Comparison of ENCODE assay signal across 7 mouse cellular contexts in genomic region chr10:12867733-12868188, GRCm38 (mm10). TPM values are rescaled to one million over a fixed set of nuclear protein-coding genes. Genes with fewer than 3 reads are reported as not detected.
A peak's percentile ranks its signal among the peaks of the same experiment; 100 is the strongest.
DNase-seq lines count a peak whose midpoint lies in the region; ATAC-seq lines count a peak whose summit lies in the region.

No protein-coding gene starts in this region.

- peaks cover 37% of the 10 kb centered on the region for H3K4me1 ChIP-seq in megakaryocyte, embryonic 14.5 days
- H3K4me1 ChIP-seq in forebrain, embryonic 11.5 days (replicated peaks; ENCODE audit: control insufficient read depth, insufficient read depth, low read length) = no peaks in the 10 kb centered on the region; the same call in 1 of the 2 replicates
- peaks cover 12% of the 10 kb centered on the region for H3K4me1 ChIP-seq in limb, embryonic 12.5 days (replicated peaks)
- H3K4me1 ChIP-seq in stomach, embryonic 16.5 days (ENCODE audit: control insufficient read depth, insufficient read depth, low read length) = peaks cover 13% of the 10 kb centered on the region

- H3K9me3 ChIP-seq in megakaryocyte, embryonic 14.5 days = no peaks in the 10 kb centered on the region
- no peaks in the 10 kb centered on the region for H3K9me3 ChIP-seq in forebrain, embryonic 11.5 days (ENCODE audit: control insufficient read depth, low read length)
- no peaks in the 10 kb centered on the region for H3K9me3 ChIP-seq in limb, embryonic 12.5 days
- no peaks in the 10 kb centered on the region for H3K9me3 ChIP-seq in stomach, embryonic 16.5 days (replicated peaks; ENCODE audit: control insufficient read depth, low read length)

- peaks cover 22% of the 10 kb centered on the region for H3K36me3 ChIP-seq in megakaryocyte, embryonic 14.5 days (replicated peaks; ENCODE audit: low read length)
- no peaks in the 10 kb centered on the region for H3K36me3 ChIP-seq in forebrain, embryonic 11.5 days (ENCODE audit: control insufficient read depth, insufficient read depth, low read length)
- H3K36me3 ChIP-seq in limb, embryonic 12.5 days = no peaks in the 10 kb centered on the region
- no peaks in the 10 kb centered on the region for H3K36me3 ChIP-seq in stomach, embryonic 16.5 days (ENCODE audit: control insufficient read depth, insufficient read depth, low read length)

- H3K9ac ChIP-seq in forebrain, embryonic 11.5 days (ENCODE audit: low read length) = peak overlapping the region; percentile 87
- peak overlapping the region; percentile 85 for H3K9ac ChIP-seq in limb, embryonic 12.5 days (replicated peaks)
- peak overlapping the region; percentile 97 for H3K9ac ChIP-seq in stomach, embryonic 16.5 days (ENCODE audit: low read length)

- H3K27ac ChIP-seq in forebrain, embryonic 11.5 days (ENCODE audit: low read depth, low read length) = no peak overlapping the region
- H3K27ac ChIP-seq in limb, embryonic 12.5 days = peak overlapping the region; percentile 93
- H3K27ac ChIP-seq in stomach, embryonic 16.5 days (ENCODE audit: low read length) = peak overlapping the region; percentile 89

- no peak for DNase-seq in forebrain, embryonic 11.5 days (ENCODE audit: low spot score)
- no peak for DNase-seq in adrenal gland, postnatal 25 days
- DNase-seq in retina, postnatal 1 day = no peak

- WGBS in forebrain, embryonic 11.5 days = under 1% methylated on average over 12 of the region's 12 CpGs
- 0% methylated on average over 12 of the region's 12 CpGs for WGBS in limb, embryonic 12.5 days
- WGBS in stomach, embryonic 16.5 days = 0% methylated on average over 12 of the region's 12 CpGs

- no peak for ATAC-seq in megakaryocyte, adult 5-6 weeks (ENCODE audit: poor library complexity, severe bottlenecking)
- ATAC-seq in forebrain, embryonic 11.5 days (replicated peaks; ENCODE audit: low FRiP score) = no peak
- ATAC-seq in limb, embryonic 12.5 days (ENCODE audit: insufficient number of reproducible peaks, insufficient read depth, low FRiP score, low TSS enrichment, low read depth) = no peak
- no peak for ATAC-seq in stomach, embryonic 16.5 days (ENCODE audit: insufficient read depth, low FRiP score)

- peak overlapping the region; percentile 95 for H3K4me2 ChIP-seq in forebrain, embryonic 11.5 days (ENCODE audit: low read depth, low read length, severe bottlenecking)
- peak overlapping the region; percentile 81 for H3K4me2 ChIP-seq in limb, embryonic 12.5 days
- H3K4me2 ChIP-seq in stomach, embryonic 16.5 days (ENCODE audit: low read depth, low read length) = peak overlapping the region; percentile 55

- peak overlapping the region; percentile 96 for H3K4me3 ChIP-seq in megakaryocyte, embryonic 14.5 days (replicated peaks)
- H3K4me3 ChIP-seq in forebrain, embryonic 11.5 days (ENCODE audit: low read depth, low read length) = peak overlapping the region; percentile 70
- H3K4me3 ChIP-seq in limb, embryonic 12.5 days (replicated peaks) = peak overlapping the region; percentile 67
- H3K4me3 ChIP-seq in stomach, embryonic 16.5 days (replicated peaks; ENCODE audit: low read length) = peak overlapping the region; percentile 66

- H3K27me3 ChIP-seq in megakaryocyte, embryonic 14.5 days (replicated peaks) = no peaks in the 10 kb centered on the region
- H3K27me3 ChIP-seq in forebrain, embryonic 11.5 days (ENCODE audit: control insufficient read depth, insufficient read depth, low read length) = no peaks in the 10 kb centered on the region
- peaks cover 16% of the 10 kb centered on the region; the same call in 1 of the 2 replicates for H3K27me3 ChIP-seq in limb, embryonic 12.5 days
- H3K27me3 ChIP-seq in stomach, embryonic 16.5 days (ENCODE audit: control insufficient read depth, insufficient read depth, low read length) = no peaks in the 10 kb centered on the region

RNA-seq across cellular contexts. Expression of gene Utrn, which starts 1.4 kb away (rescaled TPM):
- polyA plus RNA-seq in megakaryocyte, embryonic 14.5 days (2012; ENCODE audit: insufficient read depth, low replicate concordance) = 0.64 and 6.1 TPM in 2 replicates
- total RNA-seq in megakaryocyte, adult 5-6 weeks (2015) = 50.0 and 52.5 TPM in 2 replicates
- 36.1 and 42.4 TPM in 2 replicates for total RNA-seq in megakaryocyte, adult 5-6 weeks (2017)
- polyA plus RNA-seq in forebrain, embryonic 11.5 days (2014; fragmentation: Nextera tagmentation; extraction: Ambion mirVana) = 44.3 and 49.7 TPM in 2 replicates
- 59.1 and 62.1 TPM in 2 replicates for polyA plus RNA-seq in limb, embryonic 12.5 days (2016; fragmentation: Nextera tagmentation; extraction: Ambion mirVana)
- polyA plus RNA-seq in stomach, embryonic 16.5 days (2015; fragmentation: Nextera tagmentation; extraction: Ambion mirVana) = 68.4 and 72.0 TPM in 2 replicates
- total RNA-seq in adrenal gland, postnatal 25 days (2021) = 91.5 and 114 TPM in 2 replicates
